Mouse (Mus musculus) lung, embryonic 15.5 days (tissue): ENCODE results near the gene Dab2ip. TPM values are rescaled to one million over a fixed set of nuclear protein-coding genes. Genes with fewer than 3 reads are reported as not detected.

Source experiments
- ATAC-seq: fragments of 200-750 bp; cut with Nextera tagmentation; 2 replicates; pipeline ENCODE4 v1.8.0; 2017; ENCODE audit warnings: moderate number of reproducible peaks, borderline replicate concordance; ENCODE audit not compliant: low FRiP score, low TSS enrichment; ENCODE audit errors: extremely low read depth
- H3K27ac ChIP-seq: fragments of 300-500 bp; sonication (generic); 2 replicates; pipeline ENCODE4 v1.5.1; 2015; ENCODE audit warnings: moderate library complexity, mild to moderate bottlenecking, inconsistent platforms
- H3K27me3 ChIP-seq: fragments of 300-500 bp; sonication (generic); 2 replicates; pipeline ENCODE4 v1.6.1; 2015; ENCODE audit warnings: inconsistent platforms
- H3K36me3 ChIP-seq: fragments of 300-500 bp; sonication (generic); 2 replicates; pipeline ENCODE4 v1.6.1; 2015; ENCODE audit warnings: inconsistent platforms
- H3K4me1 ChIP-seq: fragments of 300-500 bp; sonication (generic); 2 replicates; pipeline ENCODE4 v1.6.1; 2015; ENCODE audit warnings: inconsistent platforms
- H3K4me2 ChIP-seq: fragments of 300-500 bp; sonication (generic); 2 replicates; pipeline ENCODE4 v1.6.1; 2015; ENCODE audit warnings: inconsistent platforms, mild to moderate bottlenecking, moderate library complexity
- H3K4me3 ChIP-seq: fragments of 300-500 bp; sonication (generic); 2 replicates; pipeline ENCODE4 v1.5.1; 2015; ENCODE audit warnings: mild to moderate bottlenecking, inconsistent platforms
- H3K9ac ChIP-seq: fragments of 300-500 bp; sonication (generic); 2 replicates; pipeline ENCODE4 v1.6.1; 2015; ENCODE audit warnings: inconsistent platforms
- H3K9me3 ChIP-seq: fragments of 300-500 bp; sonication (generic); 2 replicates; pipeline ENCODE4 v1.6.1; 2016; ENCODE audit warnings: inconsistent platforms
- WGBS: fragments of 180-500 bp; shearing (Covaris S2); methylation state at CpG from one replicate; pipeline ENCODE4 v1.1.7; 2015; 5-methylcytosine and 5-hydroxymethylcytosine counted together
- polyA plus RNA-seq: library from polyadenylated mRNA; unstranded; fragments of >200 nt; fragmentation: Nextera tagmentation; extraction: Ambion mirVana; gene quantifications from 2 replicates; pipeline ENCODE4 v1.2.1, GENCODE M21; 2015

The Dab2ip gene
- polyA plus RNA-seq, 1 experiment from 2014 or later, result 54.2 TPM

DNA sequence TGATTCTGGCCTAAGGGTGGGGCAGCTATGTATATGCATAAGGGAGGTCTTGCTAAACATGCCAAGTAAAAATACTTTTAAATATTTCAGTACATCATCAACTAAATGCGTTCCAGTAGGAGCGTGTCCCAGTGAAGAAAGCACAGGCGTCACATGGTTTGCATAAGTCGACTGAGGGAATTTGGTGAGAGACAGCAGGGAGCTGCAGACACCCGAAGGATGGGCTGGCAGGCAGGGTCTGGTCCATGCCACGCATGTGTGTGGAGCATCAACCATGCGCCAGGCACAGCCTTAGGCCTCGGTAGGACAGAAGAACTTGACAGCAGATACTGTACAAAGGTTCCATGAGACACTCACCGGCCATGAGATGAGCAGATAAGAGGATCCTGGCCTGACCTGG is 218.9 kb downstream of the Dab2ip start:
- peaks cover 11% of the 10 kb centered on the region for H3K4me1 ChIP-seq
- no peak overlapping the region for H3K27ac ChIP-seq
- ATAC-seq, result no peak
- no peak overlapping the region for H3K4me3 ChIP-seq
- no peaks in the 10 kb centered on the region for H3K9me3 ChIP-seq
- no peaks in the 10 kb centered on the region for H3K27me3 ChIP-seq
- H3K9ac ChIP-seq, result no peak overlapping the region
- no peaks in the 10 kb centered on the region for H3K36me3 ChIP-seq
- no peak overlapping the region for H3K4me2 ChIP-seq
- WGBS, result 82% methylated on average over 9 of the region's 9 CpGs

DNA sequence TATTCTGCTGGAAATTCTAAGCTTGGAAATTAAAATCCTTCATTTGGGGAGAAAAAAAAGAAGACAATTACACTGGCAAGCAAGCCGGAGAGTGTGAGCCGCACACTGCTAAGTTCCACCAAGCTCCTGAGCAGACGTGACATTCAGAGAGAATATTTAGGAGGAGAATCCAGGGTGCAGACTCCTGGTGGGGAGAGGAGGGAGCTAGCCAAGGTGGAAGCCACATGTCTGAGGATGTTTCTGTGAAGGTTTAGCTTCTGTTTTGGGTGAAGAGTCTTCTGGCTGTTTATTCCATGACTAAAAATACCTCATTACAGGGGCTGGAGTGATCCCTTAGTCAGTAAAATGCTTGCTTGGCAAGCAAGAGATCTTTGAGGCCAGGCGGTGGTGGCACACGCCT is 221.2 kb downstream of the Dab2ip start:
- H3K27ac ChIP-seq, result no peak overlapping the region
- no peaks in the 10 kb centered on the region for H3K36me3 ChIP-seq
- no peaks in the 10 kb centered on the region for H3K9me3 ChIP-seq
- no peak overlapping the region for H3K9ac ChIP-seq
- peaks cover 14% of the 10 kb centered on the region for H3K4me1 ChIP-seq
- H3K27me3 ChIP-seq, result no peaks in the 10 kb centered on the region
- H3K4me3 ChIP-seq, result no peak overlapping the region
- ATAC-seq, result no peak
- no peak overlapping the region for H3K4me2 ChIP-seq
- WGBS, result 86% methylated on average over 5 of the region's 5 CpGs

Other genes starting within 250 kb of the Dab2ip start
- gene Stom, start 221.3 kb upstream of the Dab2ip start, polyA plus RNA-seq, result 50.6 and 53.4 TPM in 2 replicates
- gene 4930568D16Rik, start 190.5 kb upstream of the Dab2ip start, polyA plus RNA-seq, result not detected in 2 replicates
- gene 4930402F06Rik, start 161.1 kb upstream of the Dab2ip start, polyA plus RNA-seq, result not detected in 2 replicates
- gene Ggta1, start 95.0 kb upstream of the Dab2ip start, polyA plus RNA-seq, result 19.6 and 20.8 TPM in 2 replicates